Comparison of ENCODE assay signal across 18 mouse cellular contexts in genomic region chr5:149911968-149912367, GRCm38 (mm10).
DNase-seq lines count a peak whose midpoint lies in the region; ATAC-seq and TF ChIP-seq lines count a peak whose summit lies in the region.
"Had no signal": no experiment of that assay in that cellular context is flagged by ENCODE, and none has a peak within 500 bp of the region (broad histone marks: within the 10 kb centered on the region; RNA-seq: fewer than 3 reads in every experiment).

No protein-coding gene starts in this region.

- no peaks in the 10 kb centered on the region for H3K9me3 ChIP-seq in hindbrain, postnatal 0 days (ENCODE audit: low read length)
- no peaks in the 10 kb centered on the region for H3K9me3 ChIP-seq in hindbrain, embryonic 14.5 days (ENCODE audit: control insufficient read depth, low read length)
- H3K9me3 ChIP-seq: embryonic facial prominence, embryonic 13.5 days; hindbrain, embryonic 12.5 days; limb, embryonic 15.5 days; lung, embryonic 15.5 days; midbrain, embryonic 13.5 days had no signal

- DNase-seq in hindbrain, postnatal 0 days (ENCODE audit: low spot score): no peak
- no peak for DNase-seq in hindbrain, embryonic 14.5 days (ENCODE audit: low spot score)
- DNase-seq in testis, postnatal 10 days (ENCODE audit: low spot score): no peak
- DNase-seq in WW6 (ENCODE audit: low read depth, low spot score): peak; percentile 38
- no peak for DNase-seq in adrenal gland, postnatal 14 days
- DNase-seq in right cerebral cortex, postnatal 25 days: no peak
- DNase-seq: B cell, adult 2 months; cerebellum, postnatal 14 days; kidney, adult 18-20 months; kidney, postnatal 25 days; right cerebral cortex, postnatal 4 days had no signal

- no peak for TF ChIP-seq POLR2A in testis, adult 2 months (IDR thresholded peaks at IDR 0.05; ENCODE audit: control insufficient read depth, low read depth, low read length)
- no peak for TF ChIP-seq POLR2A in small intestine, adult 2 months (IDR thresholded peaks at IDR 0.05; ENCODE audit: low read depth, low read length)

- H3K4me1 ChIP-seq in hindbrain, postnatal 0 days (ENCODE audit: insufficient read depth, low read length): no peaks in the 10 kb centered on the region
- H3K4me1 ChIP-seq in hindbrain, embryonic 14.5 days (replicated peaks; ENCODE audit: control insufficient read depth, insufficient read depth, low read length): no peaks in the 10 kb centered on the region
- no peaks in the 10 kb centered on the region for H3K4me1 ChIP-seq in testis, adult 2 months (ENCODE audit: control insufficient read depth, insufficient read depth, low read length)
- H3K4me1 ChIP-seq in small intestine, adult 2 months (ENCODE audit: control insufficient read depth, insufficient read depth, insufficient read length, low read length): no peaks in the 10 kb centered on the region; the same call in 1 of the 2 replicates
- H3K4me1 ChIP-seq: hindbrain, embryonic 12.5 days; midbrain, embryonic 13.5 days had no signal

- H3K4me2 ChIP-seq in hindbrain, postnatal 0 days (ENCODE audit: low read depth, low read length): no peak overlapping the region
- no peak overlapping the region for H3K4me2 ChIP-seq in hindbrain, embryonic 14.5 days (replicated peaks)
- H3K4me2 ChIP-seq: embryonic facial prominence, embryonic 13.5 days; hindbrain, embryonic 12.5 days; limb, embryonic 15.5 days; lung, embryonic 15.5 days; midbrain, embryonic 13.5 days had no signal

- no peak overlapping the region for H3K27ac ChIP-seq in hindbrain, postnatal 0 days
- no peak overlapping the region for H3K27ac ChIP-seq in hindbrain, embryonic 14.5 days
- H3K27ac ChIP-seq in testis, adult 2 months (ENCODE audit: control insufficient read depth, insufficient read depth, low read depth, low read length): no peak overlapping the region
- no peak overlapping the region for H3K27ac ChIP-seq in small intestine, adult 2 months (ENCODE audit: insufficient read depth, low read depth, low read length)
- H3K27ac ChIP-seq: embryonic facial prominence, embryonic 13.5 days; hindbrain, embryonic 12.5 days; limb, embryonic 15.5 days; lung, embryonic 15.5 days; midbrain, embryonic 13.5 days had no signal

- H3K4me3 ChIP-seq in hindbrain, postnatal 0 days (ENCODE audit: low read length): no peak overlapping the region
- H3K4me3 ChIP-seq in hindbrain, embryonic 14.5 days (replicated peaks; ENCODE audit: low read length): no peak overlapping the region
- no peak overlapping the region for H3K4me3 ChIP-seq in testis, adult 2 months (ENCODE audit: control insufficient read depth, low read depth, low read length)
- no peak overlapping the region for H3K4me3 ChIP-seq in small intestine, adult 2 months (ENCODE audit: low read depth, low read length)
- H3K4me3 ChIP-seq: embryonic facial prominence, embryonic 13.5 days; hindbrain, embryonic 12.5 days; limb, embryonic 15.5 days; lung, embryonic 15.5 days; midbrain, embryonic 13.5 days had no signal

- H3K27me3 ChIP-seq in hindbrain, postnatal 0 days (ENCODE audit: insufficient read depth, low read length): no peaks in the 10 kb centered on the region
- H3K27me3 ChIP-seq in hindbrain, embryonic 14.5 days (ENCODE audit: control insufficient read depth, insufficient read depth, low read length): no peaks in the 10 kb centered on the region
- no peaks in the 10 kb centered on the region for H3K27me3 ChIP-seq in testis, adult 2 months (ENCODE audit: control insufficient read depth, insufficient read depth, low read length)
- no peaks in the 10 kb centered on the region for H3K27me3 ChIP-seq in small intestine, adult 2 months (ENCODE audit: control insufficient read depth, insufficient read depth, low read length)
- H3K27me3 ChIP-seq: embryonic facial prominence, embryonic 13.5 days; hindbrain, embryonic 12.5 days; limb, embryonic 15.5 days; lung, embryonic 15.5 days; midbrain, embryonic 13.5 days had no signal

- WGBS in hindbrain, postnatal 0 days: 88% methylated on average over 8 of the region's 8 CpGs
- 85% methylated on average over 8 of the region's 8 CpGs for WGBS in hindbrain, embryonic 14.5 days
- WGBS in small intestine, adult 2 months: 85% methylated on average over 8 of the region's 8 CpGs

- no peak for ATAC-seq in hindbrain, postnatal 0 days
- no peak for ATAC-seq in hindbrain, embryonic 14.5 days (ENCODE audit: low FRiP score)
- ATAC-seq: midbrain, embryonic 13.5 days had no signal

- no peak overlapping the region for H3K9ac ChIP-seq in hindbrain, postnatal 0 days (replicated peaks; ENCODE audit: low read length)
- no peak overlapping the region for H3K9ac ChIP-seq in hindbrain, embryonic 14.5 days
- H3K9ac ChIP-seq: embryonic facial prominence, embryonic 13.5 days; hindbrain, embryonic 12.5 days; limb, embryonic 15.5 days; lung, embryonic 15.5 days; midbrain, embryonic 13.5 days had no signal

- TF ChIP-seq CTCF in hindbrain, postnatal 0 days (IDR thresholded peaks at IDR 0.05; ENCODE audit: low read depth): 0 out of 2 replicates have a peak, but pooled peaks have one; percentile 2
- TF ChIP-seq CTCF in testis, adult 2 months (IDR thresholded peaks at IDR 0.05; ENCODE audit: control insufficient read depth, insufficient read depth, insufficient replicate concordance, low read depth, low read length): peak; percentile 40; the same call in 1 of the 2 replicates
- TF ChIP-seq CTCF in small intestine, adult 2 months (IDR thresholded peaks at IDR 0.05; ENCODE audit: extremely low read depth, insufficient read length, insufficient replicate concordance, low read depth, low read length): peak; percentile 13; the same call in 1 of the 2 replicates

- H3K36me3 ChIP-seq in hindbrain, postnatal 0 days (ENCODE audit: insufficient read depth, low read length): no peaks in the 10 kb centered on the region
- no peaks in the 10 kb centered on the region for H3K36me3 ChIP-seq in hindbrain, embryonic 14.5 days (replicated peaks; ENCODE audit: control insufficient read depth, insufficient read depth)
- no peaks in the 10 kb centered on the region for H3K36me3 ChIP-seq in testis, adult 2 months (ENCODE audit: control insufficient read depth, insufficient read depth, low read length)
- no peaks in the 10 kb centered on the region for H3K36me3 ChIP-seq in small intestine, adult 2 months (ENCODE audit: control insufficient read depth, insufficient read depth, low read length)
- H3K36me3 ChIP-seq: embryonic facial prominence, embryonic 13.5 days; hindbrain, embryonic 12.5 days; limb, embryonic 15.5 days; lung, embryonic 15.5 days; midbrain, embryonic 13.5 days had no signal
